Mouse (Mus musculus): ENCODE measurements around the gene Tmc2. TPM values are rescaled to one million over a fixed set of nuclear protein-coding genes. Genes with fewer than 3 reads are reported as not detected.

Tmc2 gene
- polyA plus RNA-seq, 1 experiment = not detected

GRCm38 (mm10) chr2:130295331-130296133 is 100.5 kb downstream of the Tmc2 start:
- H3K27ac ChIP-seq (ENCODE audit: insufficient read depth, low read depth, low read length) = no peak overlapping the region
- 1% methylated on average over 95 of the region's 99 CpGs for WGBS
- peaks cover 36% of the 10 kb centered on the region for H3K27me3 ChIP-seq (ENCODE audit: control insufficient read depth, insufficient read depth, low read length)
- no peaks in the 10 kb centered on the region for H3K36me3 ChIP-seq (ENCODE audit: control insufficient read depth, insufficient read depth, low read length)
- peaks cover 11% of the 10 kb centered on the region for H3K4me1 ChIP-seq (ENCODE audit: control insufficient read depth, insufficient read depth, insufficient read length, low read length)
- no peak for TF ChIP-seq CTCF (IDR thresholded peaks at IDR 0.05; ENCODE audit: extremely low read depth, insufficient read length, insufficient replicate concordance, low read depth, low read length)
- TF ChIP-seq POLR2A (IDR thresholded peaks at IDR 0.05; ENCODE audit: low read depth, low read length) = no peak
- peak overlapping the region; percentile 63 for H3K4me3 ChIP-seq (ENCODE audit: low read depth, low read length)

GRCm38 (mm10) chr2:130296134-130296745 is 101.2 kb downstream of the Tmc2 start:
- Histone ChIP-seq H3K27me3 (ENCODE audit: control insufficient read depth, insufficient read depth, low read length) (peaks cover 36% of the 10 kb centered on the region), H3K36me3 (ENCODE audit: control insufficient read depth, insufficient read depth, low read length) (no peaks in the 10 kb centered on the region), H3K4me3 (ENCODE audit: low read depth, low read length) (peak overlapping the region; percentile 63), H3K4me1 (ENCODE audit: control insufficient read depth, insufficient read depth, insufficient read length, low read length) (peaks cover 11% of the 10 kb centered on the region), H3K27ac (ENCODE audit: insufficient read depth, low read depth, low read length) (no peak overlapping the region)
- no peak for TF ChIP-seq CTCF (IDR thresholded peaks at IDR 0.05; ENCODE audit: extremely low read depth, insufficient read length, insufficient replicate concordance, low read depth, low read length)
- no peak for TF ChIP-seq POLR2A (IDR thresholded peaks at IDR 0.05; ENCODE audit: low read depth, low read length)
- WGBS = 4% methylated on average over 20 of the region's 20 CpGs

GRCm38 (mm10) chr2:130297580-130297979 is 102.6 kb downstream of the Tmc2 start:
- WGBS = 86% methylated on average over 9 of the region's 9 CpGs

GRCm38 (mm10) chr2:130303014-130303413 is 108.0 kb downstream of the Tmc2 start:
- Histone ChIP-seq H3K4me3 (ENCODE audit: low read depth, low read length) (no peak overlapping the region), H3K27ac (ENCODE audit: insufficient read depth, low read depth, low read length) (no peak overlapping the region), H3K27me3 (ENCODE audit: control insufficient read depth, insufficient read depth, low read length) (no peaks in the 10 kb centered on the region), H3K4me1 (ENCODE audit: control insufficient read depth, insufficient read depth, insufficient read length, low read length) (no peaks in the 10 kb centered on the region), H3K36me3 (ENCODE audit: control insufficient read depth, insufficient read depth, low read length) (no peaks in the 10 kb centered on the region)
- TF ChIP-seq CTCF (IDR thresholded peaks at IDR 0.05; ENCODE audit: extremely low read depth, insufficient read length, insufficient replicate concordance, low read depth, low read length) = no peak
- TF ChIP-seq POLR2A (IDR thresholded peaks at IDR 0.05; ENCODE audit: low read depth, low read length) = no peak
- WGBS = 48% methylated on average over 4 of the region's 4 CpGs

More at GRCm38 (mm10) chr2:130297580-130297979, 102.6 kb downstream of the Tmc2 start:
- H3K4me3 ChIP-seq (ENCODE audit: low read depth, low read length) = no peak overlapping the region
- no peaks in the 10 kb centered on the region for H3K36me3 ChIP-seq (ENCODE audit: control insufficient read depth, insufficient read depth, low read length)
- peaks cover 11% of the 10 kb centered on the region for H3K4me1 ChIP-seq (ENCODE audit: control insufficient read depth, insufficient read depth, insufficient read length, low read length)
- no peak overlapping the region for H3K27ac ChIP-seq (ENCODE audit: insufficient read depth, low read depth, low read length)
- H3K27me3 ChIP-seq (ENCODE audit: control insufficient read depth, insufficient read depth, low read length) = peaks cover 36% of the 10 kb centered on the region
- TF ChIP-seq POLR2A (IDR thresholded peaks at IDR 0.05; ENCODE audit: low read depth, low read length) = no peak
- no peak for TF ChIP-seq CTCF (IDR thresholded peaks at IDR 0.05; ENCODE audit: extremely low read depth, insufficient read length, insufficient replicate concordance, low read depth, low read length)

Other genes with a start within 250 kb of the Tmc2 start
- not detected in 2 replicates for gene Tgm3, start 182.8 kb upstream of the Tmc2 start, polyA plus RNA-seq (2012; rRNA removed)
- not detected in 2 replicates for gene Tgm6, start 82.8 kb upstream of the Tmc2 start, polyA plus RNA-seq (2012; rRNA removed)
- gene Snrpb, start 15.8 kb upstream of the Tmc2 start, polyA plus RNA-seq (2012; rRNA removed) = 126 and 223 TPM in 2 replicates
- 15.5 and 15.8 TPM in 2 replicates for gene Nop56, start 79.2 kb downstream of the Tmc2 start, polyA plus RNA-seq (2012; rRNA removed)
- 170 and 242 TPM in 2 replicates for gene Idh3b, start 89.4 kb downstream of the Tmc2 start, polyA plus RNA-seq (2012; rRNA removed)
- gene Ebf4, start 100.0 kb downstream of the Tmc2 start, polyA plus RNA-seq (2012; rRNA removed) = 1.2 and 1.3 TPM in 2 replicates
- 2.2 and 2.9 TPM in 2 replicates for gene Cpxm1, start 202.4 kb downstream of the Tmc2 start, polyA plus RNA-seq (2012; rRNA removed)
- gene Gm28372, start 210.0 kb downstream of the Tmc2 start, polyA plus RNA-seq (2012; rRNA removed) = not detected in 2 replicates
- gene 1700020A23Rik, start 210.1 kb downstream of the Tmc2 start, polyA plus RNA-seq (2012; rRNA removed) = not detected in 2 replicates
- not detected in 2 replicates for gene Tmem239, start 211.3 kb downstream of the Tmc2 start, polyA plus RNA-seq (2012; rRNA removed)
- 22.5 and 38.8 TPM in 2 replicates for gene Vps16, start 229.1 kb downstream of the Tmc2 start, polyA plus RNA-seq (2012; rRNA removed)
- 8.5 and 11.6 TPM in 2 replicates for gene Pced1a, start 229.5 kb downstream of the Tmc2 start, polyA plus RNA-seq (2012; rRNA removed)

Data from small intestine, adult 2 months (tissue).